In genomic region chr15:101253886-101254795, GRCm38 (mm10) we compare ENCODE assay signal across 8 mouse cellular contexts. TPM values are rescaled to one million over a fixed set of nuclear protein-coding genes. Genes with fewer than 3 reads are reported as not detected.
DNase-seq lines count a peak whose midpoint lies in the region; ATAC-seq and TF ChIP-seq lines count a peak whose summit lies in the region.

Nr4a1 (plus strand) TSS chr15:101254269.

- H3K36me3 ChIP-seq in embryonic facial prominence, embryonic 14.5 days (ENCODE audit: control insufficient read depth, insufficient read depth, low read length) = no peaks in the 10 kb centered on the region
- H3K36me3 ChIP-seq in heart, embryonic 11.5 days (ENCODE audit: control insufficient read depth, insufficient read depth, low read length) = no peaks in the 10 kb centered on the region
- no peaks in the 10 kb centered on the region for H3K36me3 ChIP-seq in kidney, embryonic 14.5 days (ENCODE audit: control insufficient read depth, insufficient read depth, low read length)
- no peaks in the 10 kb centered on the region for H3K36me3 ChIP-seq in liver, embryonic 13.5 days
- H3K36me3 ChIP-seq in testis, adult 2 months (ENCODE audit: control insufficient read depth, insufficient read depth, low read length) = no peaks in the 10 kb centered on the region

- H3K4me3 ChIP-seq in embryonic facial prominence, embryonic 14.5 days (ENCODE audit: low read depth, low read length) = peak within 1 kb of the TSS; percentile 66
- H3K4me3 ChIP-seq in heart, embryonic 11.5 days (ENCODE audit: low read depth, low read length) = peak within 1 kb of the TSS; percentile 60
- peak within 1 kb of the TSS; percentile 60 for H3K4me3 ChIP-seq in kidney, embryonic 14.5 days (ENCODE audit: low read length)
- H3K4me3 ChIP-seq in liver, embryonic 13.5 days (replicated peaks) = peak within 1 kb of the TSS; percentile 56
- H3K4me3 ChIP-seq in testis, adult 2 months (ENCODE audit: control insufficient read depth, low read depth, low read length) = peak within 1 kb of the TSS; percentile 71

- H3K9me3 ChIP-seq in embryonic facial prominence, embryonic 14.5 days (ENCODE audit: control insufficient read depth, low read length) = no peaks in the 10 kb centered on the region
- no peaks in the 10 kb centered on the region for H3K9me3 ChIP-seq in heart, embryonic 11.5 days (replicated peaks; ENCODE audit: control insufficient read depth, low read length)
- H3K9me3 ChIP-seq in kidney, embryonic 14.5 days (ENCODE audit: control insufficient read depth, low read length) = no peaks in the 10 kb centered on the region
- no peaks in the 10 kb centered on the region for H3K9me3 ChIP-seq in liver, embryonic 13.5 days (replicated peaks)

- peak within 1 kb of the TSS; percentile 65 for H3K27ac ChIP-seq in embryonic facial prominence, embryonic 14.5 days (replicated peaks; ENCODE audit: low read depth, low read length)
- peak within 1 kb of the TSS; percentile 65 for H3K27ac ChIP-seq in heart, embryonic 11.5 days (ENCODE audit: low read depth, low read length)
- H3K27ac ChIP-seq in kidney, embryonic 14.5 days (ENCODE audit: low read depth, low read length) = no peak within 1 kb of the TSS
- H3K27ac ChIP-seq in liver, embryonic 13.5 days = no peak within 1 kb of the TSS
- H3K27ac ChIP-seq in testis, adult 2 months (ENCODE audit: control insufficient read depth, insufficient read depth, low read depth, low read length) = no peak within 1 kb of the TSS

- no peaks in the 10 kb centered on the region for H3K27me3 ChIP-seq in embryonic facial prominence, embryonic 14.5 days (replicated peaks; ENCODE audit: control insufficient read depth, insufficient read depth, low read length)
- H3K27me3 ChIP-seq in heart, embryonic 11.5 days (ENCODE audit: control insufficient read depth, insufficient read depth, low read length) = no peaks in the 10 kb centered on the region
- no peaks in the 10 kb centered on the region for H3K27me3 ChIP-seq in kidney, embryonic 14.5 days (ENCODE audit: control insufficient read depth, insufficient read depth, low read length)
- peaks cover 45% of the 10 kb centered on the region for H3K27me3 ChIP-seq in liver, embryonic 13.5 days
- H3K27me3 ChIP-seq in testis, adult 2 months (ENCODE audit: control insufficient read depth, insufficient read depth, low read length) = no peaks in the 10 kb centered on the region

- peak; percentile 69 for ATAC-seq in embryonic facial prominence, embryonic 14.5 days (ENCODE audit: low read depth)
- peak; percentile 61 for ATAC-seq in heart, embryonic 11.5 days (replicated peaks; ENCODE audit: insufficient number of reproducible peaks, low FRiP score, low TSS enrichment)
- peak; percentile 60 for ATAC-seq in kidney, embryonic 14.5 days (ENCODE audit: low FRiP score, low TSS enrichment)
- peak; percentile 55 for ATAC-seq in liver, embryonic 13.5 days (ENCODE audit: low read depth)

- no peak for TF ChIP-seq POLR2A in testis, adult 2 months (IDR thresholded peaks at IDR 0.05; ENCODE audit: control insufficient read depth, low read depth, low read length)

- no peak for TF ChIP-seq CTCF in testis, adult 2 months (IDR thresholded peaks at IDR 0.05; ENCODE audit: control insufficient read depth, insufficient read depth, insufficient replicate concordance, low read depth, low read length)

- peak within 1 kb of the TSS; percentile 90 for H3K9ac ChIP-seq in embryonic facial prominence, embryonic 14.5 days (ENCODE audit: low read depth, low read length)
- peak within 1 kb of the TSS; percentile 80 for H3K9ac ChIP-seq in heart, embryonic 11.5 days (ENCODE audit: low read depth, low read length)
- peak within 1 kb of the TSS; percentile 76 for H3K9ac ChIP-seq in kidney, embryonic 14.5 days (ENCODE audit: low read depth, low read length)
- peak within 1 kb of the TSS; percentile 50 for H3K9ac ChIP-seq in liver, embryonic 13.5 days

- no peaks in the 10 kb centered on the region; the same call in none of the 2 replicates for H3K4me1 ChIP-seq in embryonic facial prominence, embryonic 14.5 days (ENCODE audit: control insufficient read depth, insufficient read depth, low read length)
- H3K4me1 ChIP-seq in heart, embryonic 11.5 days (ENCODE audit: control insufficient read depth, insufficient read depth, low read length) = peaks cover 15% of the 10 kb centered on the region
- H3K4me1 ChIP-seq in kidney, embryonic 14.5 days (ENCODE audit: control insufficient read depth, insufficient read depth, low read length) = no peaks in the 10 kb centered on the region
- H3K4me1 ChIP-seq in liver, embryonic 13.5 days (replicated peaks) = peaks cover 10% of the 10 kb centered on the region
- H3K4me1 ChIP-seq in testis, adult 2 months (ENCODE audit: control insufficient read depth, insufficient read depth, low read length) = peaks cover 14% of the 10 kb centered on the region

- peak; percentile 88 for DNase-seq in B cell, adult 2 months
- peak; percentile 89 for DNase-seq in adrenal gland, postnatal 10 days
- DNase-seq in embryonic facial prominence, embryonic 14.5 days (ENCODE audit: low spot score) = peak; percentile 82
- DNase-seq in liver, embryonic 13.5 days = no peak
- peak; percentile 71 to 87 for DNase-seq in natural killer cell, adult 2 months (ENCODE audit: low spot score in 2 of 2)

- 1% methylated on average over 31 of the region's 82 CpGs for WGBS in embryonic facial prominence, embryonic 14.5 days
- 2% methylated on average over 73 of the region's 82 CpGs for WGBS in heart, embryonic 11.5 days (ENCODE audit: insufficient replicate concordance)
- 1% methylated on average over 64 of the region's 82 CpGs for WGBS in kidney, embryonic 14.5 days
- 1% methylated on average over 71 of the region's 82 CpGs for WGBS in liver, embryonic 13.5 days (ENCODE audit: insufficient replicate concordance)

- peak within 1 kb of the TSS; percentile 89 for H3K4me2 ChIP-seq in embryonic facial prominence, embryonic 14.5 days (ENCODE audit: low read depth, low read length)
- peak within 1 kb of the TSS; percentile 73 for H3K4me2 ChIP-seq in heart, embryonic 11.5 days
- peak within 1 kb of the TSS; percentile 97 for H3K4me2 ChIP-seq in kidney, embryonic 14.5 days (replicated peaks; ENCODE audit: low read depth, low read length)
- peak within 1 kb of the TSS; percentile 69 for H3K4me2 ChIP-seq in liver, embryonic 13.5 days

RNA-seq across cellular contexts. Expression of gene Nr4a1, which starts in this region (rescaled TPM):
- 100 to 1,000 TPM in 1 of 2 experiments, 10 to 100 TPM in 1; 95.8 to 589 TPM for total RNA-seq in adrenal gland, postnatal 10 days (2021)
- polyA plus RNA-seq in embryonic facial prominence, embryonic 14.5 days (2014; fragmentation: Nextera tagmentation; extraction: Ambion mirVana) = 11.5 and 12.4 TPM in 2 replicates
- 7.5 and 8.1 TPM in 2 replicates for polyA plus RNA-seq in heart, embryonic 11.5 days (2014; fragmentation: Nextera tagmentation; extraction: Ambion mirVana)
- polyA plus RNA-seq in kidney, embryonic 14.5 days (2014; fragmentation: Nextera tagmentation; extraction: Ambion mirVana) = 4.5 and 5.0 TPM in 2 replicates
- polyA plus RNA-seq in liver, embryonic 13.5 days (2015; fragmentation: Nextera tagmentation; extraction: Ambion mirVana) = 0.43 and 0.56 TPM in 2 replicates
- 51.4 TPM in 2 replicates for polyA plus RNA-seq in testis, adult 2 months (2012; rRNA removed)

Comparison
In these comparisons a context has a peak if more than half of its experiments do, and no peak if none do; other contexts are left out.
1. Peak in ATAC-seq, H3K4me3 ChIP-seq, H3K9ac ChIP-seq and H3K4me2 ChIP-seq in liver, embryonic 13.5 days; RNA of the gene not detected or under 1 TPM.
2. H3K27ac ChIP-seq: peak in embryonic facial prominence, embryonic 14.5 days (single experiment) and heart, embryonic 11.5 days (single experiment); none in kidney, embryonic 14.5 days (single experiment), liver, embryonic 13.5 days (single experiment) and testis, adult 2 months (single experiment).
3. Peak in every context shown above with its lines, with median percentiles within 50 percentile points of each other: ATAC-seq, H3K4me2 ChIP-seq, H3K4me3 ChIP-seq and H3K9ac ChIP-seq.